Mouse (Mus musculus) heart, postnatal 0 days (tissue): ENCODE data around the gene Nrp1. TPM values are rescaled to one million over a fixed set of nuclear protein-coding genes. Genes with fewer than 3 reads are reported as not detected.

ENCODE experiments used
- ATAC-seq: fragments of 200-750 bp; cut with Nextera tagmentation; 2 replicates; pipeline ENCODE4 v1.8.0; 2017; ENCODE audit warnings: low read depth, moderate number of reproducible peaks, moderate library complexity; ENCODE audit not compliant: insufficient read depth
- DNase-seq: peaks from one replicate; pipeline ENCODE4 v3.0.0-alpha.2; 2016; ENCODE audit warnings: low spot score
- H3K27ac ChIP-seq: fragments of 300-500 bp; sonication (generic); 2 replicates; pipeline ENCODE4 v1.5.1; 2014; ENCODE audit warnings: low read depth, mild to moderate bottlenecking
- H3K27me3 ChIP-seq: fragments of 300-500 bp; sonication (generic); 2 replicates; pipeline ENCODE4 v1.6.1; 2014; ENCODE audit warnings: low read length, mixed read lengths; ENCODE audit not compliant: control insufficient read depth, insufficient read depth
- H3K36me3 ChIP-seq: fragments of 300-500 bp; sonication (generic); replicated peaks from 2 replicates; pipeline ENCODE4 v1.6.1; 2014; ENCODE audit warnings: low read length, mixed read lengths; ENCODE audit not compliant: control insufficient read depth, insufficient read depth
- H3K4me1 ChIP-seq: fragments of 300-500 bp; sonication (generic); 2 replicates; pipeline ENCODE4 v1.6.1; 2014; ENCODE audit warnings: antibody characterized with exemption; ENCODE audit not compliant: control insufficient read depth, insufficient read depth
- H3K4me2 ChIP-seq: fragments of 300-500 bp; sonication (generic); 2 replicates; pipeline ENCODE4 v1.6.1; 2014; ENCODE audit warnings: low read depth, mild to moderate bottlenecking, low read length, moderate library complexity
- H3K4me3 ChIP-seq: fragments of 300-500 bp; sonication (generic); 2 replicates; pipeline ENCODE4 v1.5.1; 2014; ENCODE audit warnings: low read depth, low read length
- H3K9ac ChIP-seq: fragments of 300-500 bp; sonication (generic); replicated peaks from 2 replicates; pipeline ENCODE4 v1.6.1; 2014; ENCODE audit warnings: low read depth, low read length, mixed read lengths
- H3K9me3 ChIP-seq: fragments of 300-500 bp; sonication (generic); replicated peaks from 2 replicates; pipeline ENCODE4 v1.6.1; 2016; ENCODE audit warnings: low read length; ENCODE audit not compliant: control insufficient read depth
- CTCF ChIP-seq: IDR thresholded peaks from 2 replicates; pipeline ENCODE4 v1.5.1; 2016; ENCODE audit warnings: antibody characterized with exemption, control low read depth, low read depth
- EP300 ChIP-seq: IDR thresholded peaks from 2 replicates; pipeline ENCODE4 v1.6.1; 2016; ENCODE audit warnings: antibody characterized with exemption, low read depth
- WGBS: fragments of 180-500 bp; shearing (Covaris S2); extraction: QIAGEN DNeasy Blood & Tissue Kit; methylation state at CpG from one replicate; pipeline ENCODE4 v1.1.7; 2014; 5-methylcytosine and 5-hydroxymethylcytosine counted together
- polyA plus RNA-seq: library from polyadenylated mRNA; unstranded; fragments of >200 nt; fragmentation: Nextera tagmentation; extraction: Ambion mirVana; gene quantifications from 2 replicates; pipeline ENCODE4 v1.2.1, GENCODE M21; 2015
- total RNA-seq: library from RNA; depleted of rRNA; stranded (reverse); fragments of >200 nt; gene quantifications from 2 replicates; pipeline ENCODE4 v1.2.3, GENCODE M21; 2014; ENCODE audit warnings: low replicate concordance

Nrp1 gene
- total and polyA plus RNA-seq, 2 experiments from 2014 or later = 90.5 to 122 TPM

DNA sequence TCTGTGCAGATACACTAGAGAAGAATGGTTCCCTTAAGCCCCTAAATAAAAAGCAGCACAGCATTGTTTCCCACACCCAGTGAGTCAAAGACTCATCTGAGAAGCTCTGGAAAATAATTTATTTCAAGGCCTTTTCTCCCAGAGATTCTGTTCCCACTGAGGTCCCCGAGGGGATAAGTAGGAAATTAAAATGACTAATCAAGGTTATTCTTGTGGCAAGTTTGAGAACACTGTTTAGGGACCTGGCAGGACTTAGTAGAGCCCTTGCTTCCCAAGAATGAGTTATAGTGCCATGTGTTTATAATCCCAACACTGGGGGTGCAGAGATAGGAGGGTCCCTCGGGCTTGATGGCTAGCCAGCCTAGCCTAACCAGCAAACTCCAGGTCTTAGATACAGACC is 127.6 kb downstream of the Nrp1 start:
- Histone ChIP-seq H3K36me3 (peaks cover 87% of the 10 kb centered on the region), H3K4me2 (no peak overlapping the region), H3K27me3 (no peaks in the 10 kb centered on the region), H3K4me1 (peaks cover 4% of the 10 kb centered on the region), H3K27ac (peak overlapping the region; percentile 11; the same call in 1 of the 2 replicates), H3K4me3 (no peak overlapping the region), H3K9me3 (no peaks in the 10 kb centered on the region), H3K9ac (no peak overlapping the region)
- WGBS = 56% methylated on average over 2 of the region's 2 CpGs
- no peak for ATAC-seq
- TF ChIP-seq CTCF (no peak), EP300 (no peak)
- no peak for DNase-seq

DNA sequence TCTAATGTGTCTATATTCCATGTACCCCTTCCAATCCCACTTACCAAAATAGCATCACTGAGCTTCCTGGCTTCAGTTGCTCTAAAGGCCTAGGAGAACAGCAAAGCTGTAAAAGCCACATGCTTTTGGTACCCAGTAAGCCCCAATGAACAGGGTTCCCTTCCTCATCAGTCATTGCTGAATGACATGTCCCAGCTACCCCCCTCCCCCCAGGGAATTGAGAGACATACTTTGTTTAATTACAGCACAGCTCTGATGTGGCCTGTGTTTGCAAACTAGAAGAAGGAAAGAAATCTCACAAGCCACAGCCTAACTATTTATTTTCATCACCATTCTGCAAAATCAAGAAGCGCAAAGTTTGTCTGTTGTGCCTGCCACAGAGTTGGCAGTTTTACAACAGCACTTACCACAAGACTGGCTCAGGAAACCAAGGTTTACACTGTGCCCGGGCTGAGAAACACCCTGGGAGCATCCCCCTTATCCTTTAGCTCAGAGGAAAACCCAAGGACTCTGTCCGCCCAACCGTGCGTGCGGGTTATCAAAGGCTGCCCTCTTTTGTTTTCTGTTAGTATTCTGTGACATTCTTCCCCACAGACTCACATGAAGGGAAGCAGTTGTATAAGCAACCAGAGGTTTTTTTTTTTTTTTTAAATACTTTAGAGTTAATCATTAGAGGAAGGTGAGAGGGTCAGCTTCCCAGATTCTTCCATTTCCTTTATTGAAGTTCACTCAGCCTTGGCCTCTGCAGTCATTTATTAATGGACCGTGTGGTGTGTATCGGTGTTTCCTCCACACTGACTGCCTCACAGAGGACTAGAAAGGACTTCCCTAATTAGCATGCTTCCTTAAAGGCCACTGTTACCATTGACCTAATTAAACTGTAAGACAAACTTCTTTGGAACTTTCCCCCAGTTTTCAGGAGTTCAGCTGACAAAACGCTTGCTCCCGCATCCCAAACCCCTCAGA is 129.8 kb downstream of the Nrp1 start:
- 0 out of 2 replicates have a peak overlapping the region, but pooled peaks have one; percentile 5 for H3K27ac ChIP-seq
- no peak overlapping the region for H3K4me2 ChIP-seq
- WGBS = 58% methylated on average over 10 of the region's 10 CpGs
- H3K9me3 ChIP-seq = no peaks in the 10 kb centered on the region
- no peak for TF ChIP-seq EP300
- no peak for TF ChIP-seq CTCF
- H3K4me1 ChIP-seq = peaks cover 6% of the 10 kb centered on the region
- no peak overlapping the region for H3K4me3 ChIP-seq
- ATAC-seq (no peak), DNase-seq (peak; percentile 49)
- peaks cover 78% of the 10 kb centered on the region for H3K36me3 ChIP-seq
- no peak overlapping the region for H3K9ac ChIP-seq
- no peaks in the 10 kb centered on the region for H3K27me3 ChIP-seq

DNA sequence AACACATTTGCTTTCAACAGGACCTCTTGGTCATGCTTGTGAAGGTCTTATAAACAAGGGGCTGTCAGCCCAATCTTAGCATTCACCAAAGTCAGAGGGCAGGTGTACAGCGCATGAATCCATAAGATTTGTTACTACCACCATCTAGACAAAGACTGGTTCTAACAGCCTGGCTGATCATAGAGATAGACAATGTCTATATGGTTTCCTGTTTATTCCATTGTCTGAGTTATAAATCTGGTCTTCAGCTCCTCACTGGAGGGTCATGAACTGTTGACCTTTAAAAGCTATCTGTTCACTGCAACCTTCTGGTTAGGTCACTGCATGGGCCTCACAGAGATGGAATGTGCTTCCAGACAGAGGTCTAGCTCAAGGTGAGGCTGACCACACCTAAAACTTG is 130.9 kb downstream of the Nrp1 start:
- ATAC-seq (no peak), DNase-seq (no peak)
- H3K9ac ChIP-seq = no peak overlapping the region
- H3K27me3 ChIP-seq = no peaks in the 10 kb centered on the region
- H3K4me1 ChIP-seq = peaks cover 5% of the 10 kb centered on the region
- H3K9me3 ChIP-seq = no peaks in the 10 kb centered on the region
- WGBS = 94% methylated on average over 1 of the region's 1 CpGs
- H3K4me3 ChIP-seq = no peak overlapping the region
- H3K4me2 ChIP-seq = no peak overlapping the region
- TF ChIP-seq CTCF (no peak), EP300 (no peak)
- peak overlapping the region; percentile 5; the same call in 1 of the 2 replicates for H3K27ac ChIP-seq
- peaks cover 80% of the 10 kb centered on the region for H3K36me3 ChIP-seq

DNA sequence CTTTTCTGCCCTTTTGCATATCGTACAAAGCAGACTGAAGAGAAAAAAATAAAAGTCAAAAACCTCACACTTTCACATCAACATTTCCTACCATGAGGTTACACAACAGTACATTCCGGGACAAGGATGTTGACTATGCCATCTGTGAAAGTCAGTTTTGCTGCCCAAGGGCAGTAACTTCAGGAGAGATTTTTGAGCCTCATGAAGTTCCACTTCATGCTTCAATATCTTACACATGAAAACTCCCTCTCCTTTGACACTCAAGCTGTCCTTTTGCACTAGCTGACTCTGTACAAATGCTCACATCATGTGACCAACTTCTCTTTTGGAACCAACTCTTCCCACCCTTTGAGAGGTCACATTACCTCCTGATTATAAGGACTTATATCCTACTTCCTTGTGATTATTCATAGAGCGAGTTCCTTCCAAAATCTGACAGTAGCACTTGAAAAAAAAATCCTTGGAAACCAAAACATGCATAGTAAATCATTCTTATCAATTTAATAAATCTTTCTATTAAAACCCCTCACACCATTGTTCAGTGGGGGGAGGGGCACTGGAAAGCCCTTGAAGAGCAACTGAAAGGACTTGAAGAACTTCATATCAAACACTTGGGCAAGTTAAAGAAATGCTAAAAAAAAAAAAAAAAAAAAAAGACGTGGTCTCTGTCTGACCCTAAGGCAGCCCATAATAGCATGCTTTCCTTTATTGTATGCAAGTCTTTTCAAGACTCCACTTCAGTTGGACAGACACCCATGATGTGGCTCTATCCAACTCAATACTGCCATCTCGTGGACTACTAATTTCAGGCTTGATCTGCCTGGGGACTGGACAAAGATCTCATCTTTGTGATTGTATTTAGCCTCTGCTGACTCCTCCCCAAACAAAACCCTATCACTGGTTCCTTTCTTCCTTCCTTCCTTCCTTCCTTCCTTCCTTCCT is 133.0 kb downstream of the Nrp1 start:
- ATAC-seq = peak; percentile 77
- Histone ChIP-seq H3K9ac (no peak overlapping the region), H3K4me3 (no peak overlapping the region), H3K4me1 (peaks cover 4% of the 10 kb centered on the region; the same call in 1 of the 2 replicates), H3K27ac (0 out of 2 replicates have a peak overlapping the region, but pooled peaks have one; percentile 3), H3K36me3 (peaks cover 84% of the 10 kb centered on the region), H3K9me3 (no peaks in the 10 kb centered on the region), H3K27me3 (no peaks in the 10 kb centered on the region), H3K4me2 (no peak overlapping the region)
- TF ChIP-seq EP300 (no peak), CTCF (peak; percentile 77)
- peak; percentile 71 for DNase-seq
- 43% methylated on average over 5 of the region's 5 CpGs for WGBS

DNA sequence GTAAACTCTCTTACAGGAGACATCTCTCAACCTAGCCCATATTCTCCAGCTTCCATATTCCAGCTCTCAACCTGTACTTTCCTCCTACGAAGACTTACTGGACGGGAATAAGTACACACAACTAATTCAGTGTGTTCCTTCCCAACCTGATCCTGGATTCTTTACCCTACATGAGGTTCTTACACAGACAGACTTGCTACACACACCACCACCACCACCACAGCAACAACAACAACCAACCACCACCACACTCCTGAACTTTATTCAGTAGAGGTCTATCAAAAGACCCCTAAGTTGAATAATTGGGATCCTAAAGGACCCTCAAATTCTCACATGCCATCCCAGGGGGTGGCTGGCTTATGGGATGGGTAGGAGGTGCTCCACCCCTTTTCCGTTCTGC is 135.4 kb downstream of the Nrp1 start:
- 92% methylated on average over 3 of the region's 3 CpGs for WGBS
- no peak for TF ChIP-seq EP300
- no peak for TF ChIP-seq CTCF
- H3K4me1 ChIP-seq = peaks cover 4% of the 10 kb centered on the region; the same call in 1 of the 2 replicates
- DNase-seq (no peak), ATAC-seq (no peak)
- peaks cover 84% of the 10 kb centered on the region for H3K36me3 ChIP-seq
- H3K9me3 ChIP-seq = no peaks in the 10 kb centered on the region
- no peak overlapping the region for H3K4me3 ChIP-seq
- no peaks in the 10 kb centered on the region for H3K27me3 ChIP-seq
- H3K9ac ChIP-seq = no peak overlapping the region
- no peak overlapping the region for H3K4me2 ChIP-seq
- H3K27ac ChIP-seq = no peak overlapping the region
